Mouse (Mus musculus) CH12.LX (cell line): ENCODE measurements around the gene Cacna1c. TPM values are rescaled to one million over a fixed set of nuclear protein-coding genes. Genes with fewer than 3 reads are reported as not detected.

Experiments used
- DNase-seq: peaks from one replicate; pipeline ENCODE4 v3.0.0-alpha.2; 2013; ENCODE audit errors: extremely low read depth
- H3K27ac ChIP-seq: 2 replicates; pipeline ENCODE4 v1.5.1; 2012; ENCODE audit warnings: low read depth, mild to moderate bottlenecking, control low read depth, moderate library complexity; ENCODE audit not compliant: insufficient read depth
- H3K27me3 ChIP-seq: replicated peaks from 2 replicates; pipeline ENCODE3; 2012; ENCODE audit warnings: inconsistent platforms
- H3K36me3 ChIP-seq, 2 experiments: replicated peaks in 1 of 2; 2 replicates each; pipeline versions ENCODE3 to v1.6.1; 2012; ENCODE audit warnings: inconsistent platforms in 1 of 2, low read length in 1 of 2, mild to moderate bottlenecking in 1 of 2, mixed read lengths in 1 of 2, moderate library complexity in 1 of 2; ENCODE audit not compliant: control insufficient read depth in 1 of 2, insufficient read depth in 1 of 2
- H3K4me1 ChIP-seq, 2 experiments: 2 replicates each; pipeline ENCODE4 v1.6.1; 2012; ENCODE audit warnings: inconsistent platforms in 1 of 2, moderate library complexity in 1 of 2; ENCODE audit not compliant: insufficient read depth in 2 of 2, control insufficient read depth in 1 of 2
- H3K4me2 ChIP-seq: 2 replicates; pipeline ENCODE4 v1.6.1; 2012; ENCODE audit warnings: low read depth, mild to moderate bottlenecking, control low read depth; ENCODE audit not compliant: poor library complexity, insufficient read depth, severe bottlenecking
- H3K4me3 ChIP-seq, 3 experiments: fragments of 150-350 bp in 1 of 3; sonication (generic) in 1 of 3; replicated peaks in 1 of 3; 2 replicates each; pipeline versions ENCODE3 to v1.5.1; 2011 to 2012; ENCODE audit warnings: low read depth in 2 of 3, low read length in 2 of 3, mild to moderate bottlenecking in 2 of 3, moderate library complexity in 2 of 3, control low read depth in 1 of 3, improper control_type of control experiment in 1 of 3, inconsistent platforms in 1 of 3, mixed read lengths in 1 of 3; ENCODE audit not compliant: poor library complexity in 1 of 3
- H3K79me2 ChIP-seq: replicated peaks from 2 replicates; pipeline ENCODE4 v1.6.1; 2012; ENCODE audit warnings: mild to moderate bottlenecking, moderate library complexity; ENCODE audit not compliant: control insufficient read depth, poor library complexity, insufficient read depth, severe bottlenecking; ENCODE audit errors: extremely low read depth
- H3K9ac ChIP-seq: 2 replicates; pipeline ENCODE4 v1.6.1; 2012; ENCODE audit warnings: low read depth, mild to moderate bottlenecking, control low read depth, moderate library complexity; ENCODE audit not compliant: insufficient read depth
- H3K9me3 ChIP-seq: replicated peaks from 2 replicates; pipeline ENCODE3; 2012; ENCODE audit warnings: low read length, inconsistent platforms, mixed read lengths
- BHLHE40 ChIP-seq: IDR thresholded peaks from 2 replicates; pipeline ENCODE4 v1.6.1; 2011; ENCODE audit warnings: mild to moderate bottlenecking, low read depth, low read length, improper control_type of control experiment
- CTCF ChIP-seq, 2 experiments: IDR thresholded peaks in 1 of 2; conservative IDR thresholded peaks in 1 of 2; 2 replicates each; pipeline ENCODE4 v1.5.1; 2011 to 2012; ENCODE audit warnings: low read depth in 2 of 2, low read length in 2 of 2, improper control_type of control experiment in 1 of 2, inconsistent platforms in 1 of 2, mild to moderate bottlenecking in 1 of 2, moderate library complexity in 1 of 2
- ELF1 ChIP-seq: IDR thresholded peaks from 2 replicates; pipeline ENCODE4 v1.6.1; 2014; ENCODE audit warnings: low read depth, mild to moderate bottlenecking, inconsistent platforms, low read length, improper control_type of control experiment
- EP300 ChIP-seq: IDR thresholded peaks from 2 replicates; pipeline ENCODE4 v1.6.1; 2011; ENCODE audit warnings: low read length, improper control_type of control experiment
- ETS1 ChIP-seq: conservative IDR thresholded peaks from 2 replicates; pipeline ENCODE4 v1.6.1; 2012; ENCODE audit warnings: low read depth, mild to moderate bottlenecking, inconsistent platforms, low read length, improper control_type of control experiment, moderate library complexity
- GABPA ChIP-seq: IDR thresholded peaks from 2 replicates; pipeline ENCODE4 v1.6.1; 2012; ENCODE audit warnings: low read depth, low read length, improper control_type of control experiment, inconsistent platforms; ENCODE audit not compliant: insufficient replicate concordance
- IRF4 ChIP-seq: IDR thresholded peaks from 2 replicates; pipeline ENCODE4 v1.6.1; 2014; ENCODE audit warnings: low read depth, mild to moderate bottlenecking, inconsistent platforms, low read length, improper control_type of control experiment
- JUN ChIP-seq: IDR thresholded peaks from 2 replicates; pipeline ENCODE4 v1.6.1; 2011; ENCODE audit warnings: low read depth, mild to moderate bottlenecking, low read length, improper control_type of control experiment, moderate library complexity; ENCODE audit not compliant: insufficient read depth
- KAT2A ChIP-seq: IDR thresholded peaks from 2 replicates; pipeline ENCODE4 v1.6.1; 2012; ENCODE audit warnings: low read length, improper control_type of control experiment, inconsistent platforms; ENCODE audit not compliant: insufficient replicate concordance
- MAFK ChIP-seq: IDR thresholded peaks from 2 replicates; pipeline ENCODE4 v1.6.1; 2011; ENCODE audit warnings: low read length, improper control_type of control experiment; ENCODE audit not compliant: insufficient replicate concordance
- MAZ ChIP-seq: IDR thresholded peaks from 2 replicates; pipeline ENCODE4 v1.6.1; 2012; ENCODE audit warnings: low read depth, mild to moderate bottlenecking, inconsistent platforms, low read length, improper control_type of control experiment, moderate library complexity
- MEF2A ChIP-seq: IDR thresholded peaks from 2 replicates; pipeline ENCODE4 v1.6.1; 2014; ENCODE audit warnings: low read depth, mild to moderate bottlenecking, inconsistent platforms, low read length, improper control_type of control experiment, borderline replicate concordance
- MXI1 ChIP-seq: IDR thresholded peaks from 2 replicates; pipeline ENCODE4 v1.6.1; 2011; ENCODE audit warnings: mild to moderate bottlenecking, low read depth, low read length, improper control_type of control experiment
- NRF1 ChIP-seq: IDR thresholded peaks from 2 replicates; pipeline ENCODE4 v1.6.1; 2014; ENCODE audit warnings: low read depth, mild to moderate bottlenecking, inconsistent platforms, low read length, improper control_type of control experiment, moderate library complexity
- PAX5 ChIP-seq: IDR thresholded peaks from 2 replicates; pipeline ENCODE4 v1.6.1; 2012; ENCODE audit warnings: low read length, inconsistent platforms, mixed read lengths
- POLR2AphosphoS2 ChIP-seq: IDR thresholded peaks from 2 replicates; pipeline ENCODE4 v1.6.1; 2011; ENCODE audit warnings: low read depth, low read length, improper control_type of control experiment
- RAD21 ChIP-seq: IDR thresholded peaks from 2 replicates; pipeline ENCODE4 v1.6.1; 2011; ENCODE audit warnings: low read depth, mild to moderate bottlenecking, low read length, improper control_type of control experiment, moderate library complexity
- SIN3A ChIP-seq: IDR thresholded peaks from 2 replicates; pipeline ENCODE4 v1.6.1; 2012; ENCODE audit warnings: low read length, improper control_type of control experiment, inconsistent platforms
- SMC3 ChIP-seq: IDR thresholded peaks from 2 replicates; pipeline ENCODE4 v1.6.1; 2011; ENCODE audit warnings: low read depth, low read length, improper control_type of control experiment
- TCF12 ChIP-seq: IDR thresholded peaks from 2 replicates; pipeline ENCODE4 v1.6.1; 2014; ENCODE audit warnings: low read depth, mild to moderate bottlenecking, inconsistent platforms, low read length, improper control_type of control experiment
- UBTF ChIP-seq: IDR thresholded peaks from 2 replicates; pipeline ENCODE4 v1.6.1; 2012; ENCODE audit warnings: low read depth, mild to moderate bottlenecking, inconsistent platforms, low read length, improper control_type of control experiment, moderate library complexity
- USF1 ChIP-seq: IDR thresholded peaks from 2 replicates; pipeline ENCODE4 v1.6.1; 2014; ENCODE audit warnings: low read depth, mild to moderate bottlenecking, inconsistent platforms, low read length, improper control_type of control experiment
- USF2 ChIP-seq: conservative IDR thresholded peaks from 2 replicates; pipeline ENCODE4 v1.6.1; 2011; ENCODE audit warnings: low read depth, low read length, improper control_type of control experiment
- ZMIZ1 ChIP-seq: IDR thresholded peaks from 2 replicates; pipeline ENCODE4 v1.6.1; 2012; ENCODE audit warnings: low read depth, mild to moderate bottlenecking, inconsistent platforms, low read length, improper control_type of control experiment
- ZNF384 ChIP-seq: IDR thresholded peaks from 2 replicates; pipeline ENCODE4 v1.6.1; 2012; ENCODE audit warnings: low read depth, low read length, improper control_type of control experiment, inconsistent platforms
- dilution Hi-C: fragments of 300-500 bp; cut with MboI; formaldehyde crosslinking; loops from 2 replicates; pipeline ENCODE4 v1.14.3; 2020; ENCODE audit warnings: low sequenced_read_pairs; ENCODE audit not compliant: extremely low pct_unique_long_range_greater_than_20kb, extremely low pct_ligation_motif_present
- in situ Hi-C: fragments of 300-500 bp; cut with MboI; formaldehyde crosslinking; loops from 3 replicates; pipeline ENCODE4 v1.14.3; 2019; ENCODE audit warnings: low sequenced_read_pairs, low pct_ligation_motif_present, low pct_unique_long_range_greater_than_20kb, mixed read lengths
- polyA plus RNA-seq: library from polyadenylated mRNA; unstranded; fragments of >175 nt; gene quantifications from 2 replicates; pipeline ENCODE4 v1.2.1, GENCODE M21; 2012; ENCODE audit warnings: low read depth; ENCODE audit not compliant: insufficient read length
- total RNA-seq, 2 experiments: library from RNA; depleted of rRNA; stranded (reverse); fragments of 300-350 nt in 1 of 2; fragments of >200 nt in 1 of 2; gene quantifications; 2 replicates each; pipeline ENCODE4 v1.2.3; 2012 to 2014

Gene Cacna1c
- total and polyA plus RNA-seq, 3 experiments: 0.04 TPM; not detected in 2

- H3K27ac ChIP-seq: no peak overlapping the region
- peaks cover 4% of the 10 kb centered on the region for H3K9me3 ChIP-seq
- dilution Hi-C loops: no loop called here
- no peak overlapping the region for H3K9ac ChIP-seq
- no peak overlapping the region for H3K4me3 ChIP-seq
- in situ Hi-C loops: no loop called here
- DNase-seq: peak; percentile 41
- peak; percentile 71 to 85 for TF ChIP-seq CTCF (conservative IDR thresholded peaks at IDR 0.05 in 1 of 2, IDR thresholded peaks at IDR 0.05 in 1 of 2; ENCODE audit: low read depth in 2 of 2, low read length in 2 of 2)
- no peak for TF ChIP-seq SIN3A
- TF ChIP-seq ELF1: no peak
- TF ChIP-seq SMC3: peak; percentile 63
- TF ChIP-seq ZNF384: no peak
- peak; percentile 50 for TF ChIP-seq RAD21
- TF ChIP-seq ETS1: no peak
- TF ChIP-seq POLR2AphosphoS2: no peak
- no peak for TF ChIP-seq JUN
- H3K36me3 ChIP-seq: no peaks in the 10 kb centered on the region
- no peaks in the 10 kb centered on the region for H3K79me2 ChIP-seq
- peaks cover 83% of the 10 kb centered on the region for H3K27me3 ChIP-seq
- H3K4me2 ChIP-seq: no peak overlapping the region
- no peaks in the 10 kb centered on the region for H3K4me1 ChIP-seq
These were observed 66.6 kb downstream of the Cacna1c start for GRCm38 (mm10) chr6:119129664-119130063.

- Histone ChIP-seq H3K27me3 (peaks cover 78% of the 10 kb centered on the region), H3K9me3 (peaks cover 4% of the 10 kb centered on the region), H3K79me2 (no peaks in the 10 kb centered on the region), H3K36me3 (no peaks in the 10 kb centered on the region), H3K9ac (no peak overlapping the region), H3K4me1 (no peaks in the 10 kb centered on the region), H3K27ac (no peak overlapping the region), H3K4me2 (no peak overlapping the region), H3K4me3 (no peak overlapping the region)
- dilution Hi-C loops (no loop called here), in situ Hi-C loops (no loop called here)
- no peak for DNase-seq
- no peak for TF ChIP-seq USF1
- no peak for TF ChIP-seq ETS1
- no peak for TF ChIP-seq ZNF384
- TF ChIP-seq MAZ: no peak
- no peak for TF ChIP-seq KAT2A
These were observed 67.7 kb downstream of the Cacna1c start for GRCm38 (mm10) chr6:119128521-119128920.

- no peak overlapping the region for H3K4me2 ChIP-seq
- peaks cover 78% of the 10 kb centered on the region for H3K27me3 ChIP-seq
- no peak for DNase-seq
- H3K4me3 ChIP-seq: no peak overlapping the region
- H3K27ac ChIP-seq: no peak overlapping the region
- TF ChIP-seq NRF1 (no peak), BHLHE40 (no peak), GABPA (no peak), MAFK (no peak), MXI1 (no peak), USF2 (no peak), SMC3 (no peak), UBTF (no peak), MEF2A (no peak), IRF4 (no peak), EP300 (no peak), ZMIZ1 (no peak), PAX5 (no peak), POLR2AphosphoS2 (no peak), TCF12 (no peak), ETS1 (no peak)
- peaks cover 4% of the 10 kb centered on the region for H3K9me3 ChIP-seq
- no peaks in the 10 kb centered on the region for H3K4me1 ChIP-seq
- in situ Hi-C loops (no loop called here), dilution Hi-C loops (no loop called here)
- H3K9ac ChIP-seq: no peak overlapping the region
- no peaks in the 10 kb centered on the region for H3K36me3 ChIP-seq
- H3K79me2 ChIP-seq: no peaks in the 10 kb centered on the region
These were observed 68.1 kb downstream of the Cacna1c start for GRCm38 (mm10) chr6:119128076-119128475.
